Mouse (Mus musculus) cortical plate, adult 2 months (tissue): ENCODE data around the gene Spats2l.

ENCODE experiments used
- CTCF ChIP-seq: fragments of 200-500 bp; IDR thresholded peaks from 2 replicates; pipeline ENCODE4 v1.5.1; 2011; ENCODE audit warnings: mild to moderate bottlenecking, control low read depth, low read length; ENCODE audit not compliant: insufficient read depth; ENCODE audit errors: extremely low read depth
- POLR2A ChIP-seq: fragments of 200-500 bp; IDR thresholded peaks from 2 replicates; pipeline ENCODE4 v1.6.1; 2011; ENCODE audit warnings: mild to moderate bottlenecking, low read length, control low read depth; ENCODE audit not compliant: insufficient read depth; ENCODE audit errors: extremely low read depth

DNA sequence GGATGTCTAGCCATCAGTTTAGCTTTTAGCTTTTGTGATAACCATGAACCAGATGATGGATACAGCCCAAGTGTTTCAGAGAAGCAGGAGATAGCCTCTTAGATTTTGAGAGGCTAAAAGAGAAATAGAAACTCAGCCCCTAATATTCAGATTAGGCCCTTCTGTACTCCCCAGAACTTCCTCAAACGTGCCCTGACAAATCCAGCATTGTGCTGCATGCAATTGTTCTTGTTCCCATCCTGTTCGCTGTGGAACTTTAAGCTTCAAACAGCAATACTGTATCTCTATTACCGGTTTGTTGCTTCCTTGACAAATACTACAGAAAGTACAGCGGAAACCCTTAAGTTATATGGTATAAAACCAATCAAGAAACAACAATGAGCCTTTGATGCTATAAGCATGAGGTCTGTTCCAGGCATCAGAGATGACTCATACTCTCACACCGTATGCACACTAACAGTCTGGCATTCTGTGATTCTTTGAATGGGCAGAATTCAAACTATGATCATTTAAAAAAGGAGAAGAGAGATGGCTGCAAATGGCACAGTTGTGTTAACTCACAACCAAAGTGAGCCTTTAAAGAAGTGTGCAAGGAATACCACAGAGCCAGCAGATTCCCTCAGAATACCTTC, 62.8 kb downstream of the Spats2l start:
- TF ChIP-seq POLR2A (no peak), CTCF (no peak)
